Mouse (Mus musculus) MEL (cell line): ENCODE results near the gene Fam196b.

Experiments used
- CTCF ChIP-seq, 3 experiments: IDR thresholded peaks in 2 of 3; conservative IDR thresholded peaks in 1 of 3; 2 replicates each; pipeline ENCODE4 v1.5.1; 2011 to 2012; ENCODE audit warnings: low read length in 3 of 3, low read depth in 2 of 3, mild to moderate bottlenecking in 2 of 3, improper control_type of control experiment in 1 of 3, inconsistent platforms in 1 of 3, mixed read lengths in 1 of 3, moderate library complexity in 1 of 3; ENCODE audit not compliant: control insufficient read depth in 1 of 3, insufficient read depth in 1 of 3, poor library complexity in 1 of 3, severe bottlenecking in 1 of 3
- ELF1 ChIP-seq: IDR thresholded peaks from 2 replicates; pipeline ENCODE4 v1.6.1; 2014; ENCODE audit warnings: low read depth, mild to moderate bottlenecking, inconsistent platforms, low read length, improper control_type of control experiment, moderate library complexity
- EP300 ChIP-seq, 2 experiments: IDR thresholded peaks; 2 replicates each; pipeline ENCODE4 v1.6.1; 2011; ENCODE audit warnings: improper control_type of control experiment in 2 of 2, low read length in 2 of 2, low read depth in 1 of 2, mild to moderate bottlenecking in 1 of 2
- HCFC1 ChIP-seq: IDR thresholded peaks from 2 replicates; pipeline ENCODE4 v1.6.1; 2012; ENCODE audit warnings: low read depth, mild to moderate bottlenecking, inconsistent platforms, low read length, improper control_type of control experiment, moderate library complexity
- MAFK ChIP-seq: IDR thresholded peaks from 2 replicates; pipeline ENCODE4 v1.6.1; 2011; ENCODE audit warnings: low read depth, mild to moderate bottlenecking, low read length, improper control_type of control experiment, borderline replicate concordance
- MEF2A ChIP-seq: IDR thresholded peaks from 2 replicates; pipeline ENCODE4 v1.6.1; 2014; ENCODE audit warnings: low read depth, mild to moderate bottlenecking, inconsistent platforms, low read length, improper control_type of control experiment; ENCODE audit not compliant: poor library complexity, insufficient replicate concordance, severe bottlenecking; ENCODE audit errors: extremely low read depth
- POLR2A ChIP-seq, 2 experiments: IDR thresholded peaks; 2 replicates each; pipeline ENCODE4 v1.6.1; 2011 to 2012; ENCODE audit warnings: low read length in 2 of 2, mild to moderate bottlenecking in 2 of 2, control low read depth in 1 of 2, improper control_type of control experiment in 1 of 2, low read depth in 1 of 2, moderate library complexity in 1 of 2; ENCODE audit not compliant: control insufficient read depth in 1 of 2, insufficient read depth in 1 of 2, poor library complexity in 1 of 2
- RAD21 ChIP-seq: IDR thresholded peaks from 2 replicates; pipeline ENCODE4 v1.6.1; 2011; ENCODE audit warnings: mild to moderate bottlenecking, low read depth, low read length, improper control_type of control experiment
- UBTF ChIP-seq: IDR thresholded peaks from 2 replicates; pipeline ENCODE4 v1.6.1; 2012; ENCODE audit warnings: low read depth, mild to moderate bottlenecking, inconsistent platforms, low read length, improper control_type of control experiment, moderate library complexity, borderline replicate concordance; ENCODE audit not compliant: insufficient read depth
- USF2 ChIP-seq, 2 experiments: IDR thresholded peaks; 2 replicates each; pipeline ENCODE4 v1.6.1; 2011 to 2012; ENCODE audit warnings: improper control_type of control experiment in 2 of 2, low read length in 2 of 2, borderline replicate concordance in 1 of 2, inconsistent platforms in 1 of 2, low read depth in 1 of 2, mild to moderate bottlenecking in 1 of 2; ENCODE audit not compliant: insufficient read depth in 1 of 2
- ZMIZ1 ChIP-seq: IDR thresholded peaks from 2 replicates; pipeline ENCODE4 v1.6.1; 2012; ENCODE audit warnings: low read depth, mild to moderate bottlenecking, inconsistent platforms, low read length, improper control_type of control experiment, moderate library complexity

DNA sequence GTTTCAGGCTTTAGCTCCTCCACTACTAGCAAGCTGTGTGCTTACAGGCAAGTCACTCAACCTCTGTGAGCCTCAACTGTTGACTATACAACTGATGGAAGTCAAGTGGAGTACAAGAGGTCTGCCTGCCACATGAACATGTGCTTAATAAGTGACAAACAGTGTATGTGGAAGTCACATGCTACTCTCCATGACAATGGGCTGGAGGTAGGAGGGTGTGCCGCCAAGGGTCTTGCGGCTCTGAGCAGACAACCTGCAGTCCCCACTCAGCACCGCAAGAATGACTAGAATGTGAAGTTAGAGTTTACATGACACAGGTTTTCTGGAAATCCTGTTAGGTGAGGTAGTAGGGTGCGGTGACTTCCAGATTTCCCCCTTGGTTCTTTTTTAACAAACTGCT, 116.3 kb downstream of the Fam196b start:
- TF ChIP-seq UBTF (no peak), CTCF (IDR thresholded peaks at IDR 0.05 in 2 of 3, conservative IDR thresholded peaks at IDR 0.05 in 1 of 3; ENCODE audit: control insufficient read depth in 1 of 3, insufficient read depth in 1 of 3, low read depth in 2 of 3, low read length in 3 of 3, poor library complexity in 1 of 3, severe bottlenecking in 1 of 3) (no peak), EP300 (IDR thresholded peaks at IDR 0.05; ENCODE audit: low read depth in 1 of 2, low read length in 2 of 2) (no peak), MAFK (no peak), HCFC1 (no peak), ZMIZ1 (no peak), USF2 (IDR thresholded peaks at IDR 0.05; ENCODE audit: borderline replicate concordance in 1 of 2, insufficient read depth in 1 of 2, low read depth in 1 of 2, low read length in 2 of 2) (no peak), MEF2A (no peak), ELF1 (no peak), POLR2A (IDR thresholded peaks at IDR 0.05; ENCODE audit: control insufficient read depth in 1 of 2, insufficient read depth in 1 of 2, low read depth in 1 of 2, low read length in 2 of 2, poor library complexity in 1 of 2) (no peak), RAD21 (no peak)
